Mouse (Mus musculus): ENCODE data around the gene Snx29. TPM values are rescaled to one million over a fixed set of nuclear protein-coding genes. Genes with fewer than 3 reads are reported as not detected.

The Snx29 gene
- total RNA-seq, 2 experiments from 2014 or later: 6.2 to 9.0 TPM

DNA sequence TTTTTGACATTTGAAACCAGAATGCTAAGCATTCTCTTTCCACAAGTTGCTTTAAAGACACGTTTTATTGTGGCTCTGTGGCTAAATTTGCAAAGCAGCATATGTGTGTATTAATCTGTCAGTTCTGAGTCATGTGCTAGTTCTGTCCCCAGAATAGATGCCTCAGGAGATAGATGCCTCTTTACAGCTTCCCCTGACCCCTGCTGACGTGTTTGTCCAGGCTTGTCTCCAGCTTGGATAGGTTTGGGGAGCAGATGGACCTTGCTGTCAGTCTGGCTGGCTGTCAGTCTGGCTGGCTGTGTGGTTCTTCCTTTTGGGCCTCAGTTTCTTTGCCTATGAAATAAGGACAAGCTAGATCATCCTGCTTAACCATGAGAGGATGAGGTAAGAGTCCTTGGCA, 292.9 kb downstream of the Snx29 start:
- ATAC-seq (replicated peaks; ENCODE audit: low FRiP score, poor library complexity, severe bottlenecking): no peak

DNA sequence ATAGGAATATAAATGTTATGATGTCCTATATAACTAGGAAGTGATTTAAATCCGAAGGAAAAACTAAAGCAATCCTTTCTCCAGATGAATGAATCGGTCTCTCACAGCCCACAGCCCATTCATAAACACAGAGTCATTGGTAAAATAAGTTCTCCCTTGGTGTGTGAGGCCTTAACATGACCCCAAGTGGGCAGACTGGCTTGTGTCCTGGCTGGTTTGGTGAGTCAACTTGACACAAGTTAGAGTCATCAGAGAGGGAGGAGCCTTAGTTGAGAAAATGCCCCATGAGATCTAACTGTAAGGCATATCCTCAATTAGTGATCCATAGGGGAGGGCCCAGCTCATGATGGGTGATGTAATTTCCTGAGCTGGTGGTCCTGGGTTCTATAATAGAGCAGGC, 297.2 kb downstream of the Snx29 start:
- ATAC-seq (replicated peaks; ENCODE audit: low FRiP score, poor library complexity, severe bottlenecking): no peak

GRCm38 (mm10) chr16:11621042-11621441, 298.3 kb downstream of the Snx29 start:
- no peak for ATAC-seq (replicated peaks; ENCODE audit: low FRiP score, poor library complexity, severe bottlenecking)

DNA sequence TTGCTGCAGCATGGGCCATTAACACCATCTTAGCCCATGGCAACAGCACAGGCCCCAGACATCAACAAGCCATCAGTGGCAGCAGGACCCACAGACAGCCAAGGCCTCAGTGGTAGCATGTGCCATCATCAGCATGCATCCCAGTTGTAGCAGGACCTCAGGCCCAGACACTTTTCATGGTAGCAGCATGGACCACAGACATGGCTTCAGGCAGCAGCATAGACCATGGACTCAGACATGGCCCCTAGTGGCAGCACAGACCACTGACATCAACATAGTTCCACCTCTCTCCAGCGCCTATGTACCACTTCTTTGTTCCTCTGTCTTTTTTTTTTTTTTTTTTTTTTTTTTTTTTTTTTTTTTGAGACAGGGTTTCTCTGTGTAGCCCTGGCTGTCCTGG, 299.0 kb downstream of the Snx29 start:
- no peak for ATAC-seq (replicated peaks; ENCODE audit: low FRiP score, poor library complexity, severe bottlenecking)

DNA sequence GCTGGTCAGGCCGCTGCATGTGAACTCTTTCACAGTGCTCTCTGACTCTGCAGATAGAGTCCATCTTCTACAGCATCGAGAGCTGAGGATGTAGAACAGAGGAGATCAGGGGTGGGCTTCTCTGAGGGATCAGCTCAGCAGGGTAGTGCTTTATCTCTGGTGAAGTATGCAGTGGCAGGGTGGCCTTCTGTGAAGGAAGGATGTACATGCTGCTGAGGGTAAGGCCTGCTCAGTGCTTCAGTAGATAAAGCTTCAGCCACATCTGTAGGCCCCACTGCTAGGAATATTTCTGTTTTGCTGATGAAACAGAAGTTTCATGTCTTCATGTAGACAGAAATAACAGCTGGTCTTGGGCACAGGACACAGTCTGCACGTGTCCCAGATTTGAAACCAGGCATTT, 300.3 kb downstream of the Snx29 start:
- no peak for ATAC-seq (replicated peaks; ENCODE audit: low FRiP score, poor library complexity, severe bottlenecking)

DNA sequence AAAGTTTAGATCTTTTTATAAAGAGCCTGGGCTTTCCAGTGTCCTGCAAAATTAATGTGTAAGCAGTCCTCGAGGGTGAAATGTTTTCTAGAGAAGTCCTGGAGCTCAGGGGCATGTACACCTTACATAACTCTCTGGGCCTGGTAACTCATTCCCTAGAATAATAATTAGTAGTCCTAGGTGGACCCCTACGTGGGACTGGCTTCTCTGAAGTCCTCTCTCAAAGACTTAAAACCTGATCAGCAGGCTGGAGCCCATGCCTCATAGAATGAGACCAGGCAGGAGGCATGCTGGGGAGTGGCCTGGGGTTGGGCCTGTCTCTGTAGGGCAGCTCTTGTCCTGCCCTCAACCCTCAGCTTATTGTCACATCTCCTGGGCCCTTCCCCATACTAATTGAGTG, 301.4 kb downstream of the Snx29 start:
- 0 out of 2 replicates have a peak, but pooled peaks have one; percentile 30 for ATAC-seq (replicated peaks; ENCODE audit: low FRiP score, poor library complexity, severe bottlenecking)

DNA sequence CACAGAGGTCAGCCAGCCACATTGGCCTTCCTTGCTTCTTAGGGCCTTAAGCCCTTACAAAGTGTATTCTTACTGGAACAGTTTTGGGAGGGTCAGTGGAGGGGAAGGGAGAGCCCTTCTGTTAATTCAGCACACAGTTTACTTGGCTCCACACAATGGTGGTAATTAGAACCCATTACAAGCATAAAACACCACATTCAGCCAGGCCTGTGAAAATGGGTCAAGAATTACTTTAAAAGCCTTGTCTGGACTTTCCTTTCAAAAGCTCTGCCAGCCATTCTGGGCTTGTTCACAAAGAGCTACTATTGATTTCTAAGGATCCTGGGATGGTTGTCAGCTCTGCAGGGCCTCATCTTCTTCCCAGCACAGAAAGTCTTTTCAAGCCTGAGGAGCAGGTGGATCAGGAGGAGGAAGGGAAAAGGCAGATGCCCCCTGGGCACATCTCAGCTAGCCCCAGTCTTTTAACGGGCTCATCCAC, 303.3 kb downstream of the Snx29 start:
- no peak for ATAC-seq (replicated peaks; ENCODE audit: low FRiP score, poor library complexity, severe bottlenecking)

DNA sequence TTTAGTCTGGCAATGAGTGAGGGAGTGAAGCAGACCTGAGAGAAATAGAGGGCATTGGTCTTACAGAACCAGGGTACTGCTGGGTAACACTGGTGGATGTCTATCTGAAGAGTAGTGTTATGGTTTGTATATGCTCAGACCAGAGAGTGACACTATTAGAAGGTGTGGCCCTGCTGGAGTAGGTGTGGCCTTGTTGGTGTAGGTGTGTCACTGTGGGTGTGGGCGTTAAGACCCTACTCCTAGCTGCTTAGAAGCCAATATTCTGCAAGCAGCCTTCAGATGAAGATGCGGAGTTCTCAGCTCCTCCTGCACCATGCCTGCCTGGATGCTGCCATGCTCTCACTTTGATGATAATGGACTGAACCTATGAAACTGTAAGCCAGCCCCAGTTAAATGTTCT, 303.9 kb downstream of the Snx29 start:
- ATAC-seq (replicated peaks; ENCODE audit: low FRiP score, poor library complexity, severe bottlenecking): no peak

DNA sequence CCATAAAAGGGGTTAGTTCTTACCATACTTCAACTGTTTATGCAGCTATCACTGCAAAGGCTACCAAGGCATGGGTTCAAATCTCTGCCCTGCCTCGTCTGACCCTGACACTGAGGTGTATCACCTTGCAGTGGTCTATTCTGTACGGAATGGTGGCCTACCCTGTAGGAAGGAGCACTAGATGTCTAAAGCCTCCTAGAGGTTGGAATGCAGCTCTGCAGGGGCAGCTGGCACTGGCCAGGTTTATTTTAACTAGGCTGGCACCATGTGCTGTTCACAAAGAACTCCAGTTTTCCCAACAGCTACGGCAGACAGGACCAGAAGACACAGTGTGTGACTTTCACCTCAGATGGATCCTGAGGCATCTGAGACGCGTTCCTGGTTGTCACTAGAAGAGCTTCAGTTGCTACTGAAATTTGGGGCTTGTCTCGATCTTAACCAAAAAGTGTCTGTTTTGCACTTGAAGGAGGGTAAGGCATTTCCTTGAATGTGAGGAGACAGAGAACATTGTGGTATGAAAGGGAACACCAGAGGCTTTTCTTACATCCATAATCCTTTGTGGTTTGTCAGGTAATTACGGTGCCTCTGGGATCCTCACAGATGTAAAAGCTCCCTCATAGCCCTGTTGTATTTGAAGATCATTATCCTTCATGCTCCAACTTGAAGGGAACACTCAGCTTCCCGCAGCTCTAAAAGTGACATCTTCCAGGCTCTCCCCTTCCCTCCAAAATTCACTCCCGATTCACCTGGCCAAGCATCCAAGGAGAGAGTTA, 305.3 kb downstream of the Snx29 start:
- ATAC-seq (replicated peaks; ENCODE audit: low FRiP score, poor library complexity, severe bottlenecking): no peak

DNA sequence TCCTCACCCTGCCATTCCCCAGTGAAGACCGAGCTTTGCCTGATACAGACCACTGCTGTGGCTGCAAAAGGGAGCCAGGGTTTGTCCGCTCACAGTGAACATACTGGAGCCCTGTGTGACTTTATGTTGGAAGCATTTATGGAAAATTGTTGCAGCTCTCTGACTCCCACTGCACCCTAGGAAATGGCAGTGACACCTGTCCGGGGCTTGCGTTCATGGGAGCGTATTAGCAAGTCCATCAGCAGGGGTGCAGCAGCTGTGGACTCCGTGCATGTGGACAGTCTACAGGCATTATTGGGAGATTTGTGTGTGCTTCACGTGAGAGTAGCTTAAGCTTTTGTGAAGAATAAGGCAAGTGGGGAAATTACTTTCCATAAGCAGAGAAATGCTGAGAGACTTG, 307.0 kb downstream of the Snx29 start:
- no peak for ATAC-seq (replicated peaks; ENCODE audit: low FRiP score, poor library complexity, severe bottlenecking)

GRCm38 (mm10) chr16:11630489-11630888, 307.8 kb downstream of the Snx29 start:
- ATAC-seq (replicated peaks; ENCODE audit: low FRiP score, poor library complexity, severe bottlenecking): no peak

GRCm38 (mm10) chr16:11632205-11632747, 309.6 kb downstream of the Snx29 start:
- ATAC-seq (replicated peaks; ENCODE audit: low FRiP score, poor library complexity, severe bottlenecking): no peak

DNA sequence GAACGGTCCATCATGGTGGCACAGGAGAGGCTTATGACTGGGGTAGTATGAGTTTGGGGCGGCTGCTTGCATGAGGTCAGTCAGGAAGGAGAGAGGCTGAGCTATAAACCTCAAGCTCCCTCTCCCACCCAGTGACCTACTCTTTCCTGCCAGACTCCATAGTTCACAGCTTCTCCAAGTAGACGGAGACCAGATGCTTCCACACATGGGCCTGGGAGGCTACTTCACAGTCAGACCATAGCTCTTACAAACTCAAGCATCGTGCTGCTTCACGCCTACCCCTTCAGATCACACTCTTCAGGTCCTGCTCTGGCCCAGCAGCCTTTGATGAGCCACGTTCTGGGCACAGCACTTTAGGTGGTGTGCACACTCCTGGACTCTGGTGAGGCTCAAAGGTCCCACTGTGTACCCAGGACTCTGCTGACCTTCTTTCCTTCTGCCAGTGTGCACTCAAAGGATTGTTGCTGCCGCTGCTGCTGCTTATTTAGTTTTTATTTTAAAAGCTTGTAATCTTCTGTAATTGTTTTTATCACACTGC, 313.6 kb downstream of the Snx29 start:
- ATAC-seq (replicated peaks; ENCODE audit: low FRiP score, poor library complexity, severe bottlenecking): no peak

DNA sequence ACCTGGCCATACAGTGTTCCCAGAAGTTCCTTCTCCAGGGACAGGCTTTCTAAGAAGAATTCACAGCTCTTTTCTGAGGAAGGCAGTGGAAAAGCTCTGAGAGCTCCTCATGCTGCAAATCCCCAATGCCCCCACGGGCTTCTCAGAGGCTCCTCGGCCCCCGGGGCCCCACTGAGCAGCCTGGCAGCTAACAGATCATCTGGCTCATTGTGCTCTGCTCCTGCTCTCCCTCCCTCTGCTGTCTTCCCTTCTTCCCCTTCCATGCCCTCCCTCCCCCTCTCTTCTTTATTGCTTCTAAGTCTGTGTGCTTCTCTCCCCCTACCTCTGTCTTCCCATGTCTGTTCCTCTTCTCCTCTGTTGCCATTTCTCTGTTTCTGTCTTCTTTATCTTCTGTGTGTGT, 314.2 kb downstream of the Snx29 start:
- no peak for ATAC-seq (replicated peaks; ENCODE audit: low FRiP score, poor library complexity, severe bottlenecking)

DNA sequence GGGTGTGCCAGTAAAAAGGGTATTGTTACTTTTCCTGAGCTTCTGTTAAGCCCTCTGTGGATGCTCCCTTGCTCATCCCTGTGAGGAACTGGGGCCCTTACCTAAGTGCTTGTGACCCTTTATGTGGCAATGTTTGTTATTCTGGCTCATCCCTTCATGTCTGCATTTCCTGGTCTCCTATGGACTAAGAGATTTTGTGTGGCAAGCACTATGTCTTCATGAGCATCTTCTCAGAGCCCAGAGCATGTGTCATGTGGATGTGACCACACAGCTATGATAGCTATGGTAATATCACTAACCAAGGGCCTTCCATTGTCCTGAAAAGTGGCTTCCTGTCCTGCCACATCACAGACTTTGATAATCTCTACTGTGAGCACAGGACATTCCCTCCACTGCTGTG, 315.1 kb downstream of the Snx29 start:
- no peak for ATAC-seq (replicated peaks; ENCODE audit: low FRiP score, poor library complexity, severe bottlenecking)

DNA sequence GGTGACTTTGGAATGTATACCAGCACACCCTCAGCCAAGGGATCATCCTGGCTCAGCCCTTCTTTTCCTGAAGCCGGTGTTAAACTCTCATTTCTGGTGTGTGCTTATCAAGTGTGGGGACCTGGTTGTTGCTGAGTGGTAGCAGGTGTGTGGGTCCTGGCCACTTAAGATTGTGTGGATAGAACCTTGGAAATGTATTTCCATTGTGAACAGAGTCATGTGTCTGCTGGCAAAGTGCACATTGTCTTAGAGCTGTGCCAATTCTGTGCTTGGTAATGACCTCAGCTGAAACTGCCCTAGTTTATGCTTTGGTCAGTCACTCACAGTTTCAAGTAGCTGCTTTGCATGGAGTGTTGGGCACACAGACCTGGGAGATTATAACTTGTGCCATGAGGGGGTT, 316.0 kb downstream of the Snx29 start:
- no peak for ATAC-seq (replicated peaks; ENCODE audit: low FRiP score, poor library complexity, severe bottlenecking)

DNA sequence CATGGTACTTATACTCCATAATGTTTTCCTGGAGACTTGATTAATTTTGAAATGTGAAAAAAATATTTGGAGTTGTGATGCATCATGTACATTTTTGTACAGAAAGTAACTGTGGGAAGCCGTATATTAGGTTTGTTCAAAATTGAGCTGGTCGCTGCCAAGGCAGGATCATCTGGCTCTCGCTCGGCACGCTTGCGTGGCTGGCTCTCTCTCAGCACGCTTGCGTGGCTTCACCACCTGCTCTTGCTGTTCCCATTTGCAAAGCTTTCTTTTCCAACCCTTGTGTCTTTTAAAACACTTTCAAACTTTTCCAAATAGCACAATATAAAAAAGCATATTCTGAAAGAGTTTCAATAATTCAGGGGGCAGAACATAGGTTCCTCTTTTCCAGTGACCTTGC, 317.2 kb downstream of the Snx29 start:
- ATAC-seq (replicated peaks; ENCODE audit: low FRiP score, poor library complexity, severe bottlenecking): no peak

GRCm38 (mm10) chr16:11643603-11644002, 320.9 kb downstream of the Snx29 start:
- ATAC-seq (replicated peaks; ENCODE audit: low FRiP score, poor library complexity, severe bottlenecking): no peak

- ATAC-seq (replicated peaks; ENCODE audit: low FRiP score, poor library complexity, severe bottlenecking): no peak
These were observed 321.7 kb downstream of the Snx29 start for GRCm38 (mm10) chr16:11644399-11644798.

GRCm38 (mm10) chr16:11645668-11646067, 323.0 kb downstream of the Snx29 start:
- ATAC-seq (replicated peaks; ENCODE audit: low FRiP score, poor library complexity, severe bottlenecking): no peak

GRCm38 (mm10) chr16:11646745-11647289, 324.1 kb downstream of the Snx29 start:
- ATAC-seq (replicated peaks; ENCODE audit: low FRiP score, poor library complexity, severe bottlenecking): no peak
